Mouse (Mus musculus): ENCODE results near the gene Olfr9. TPM values are rescaled to one million over a fixed set of nuclear protein-coding genes. Genes with fewer than 3 reads are reported as not detected.

The Olfr9 gene
- total RNA-seq, 2 experiments from 2014 or later: not detected

DNA sequence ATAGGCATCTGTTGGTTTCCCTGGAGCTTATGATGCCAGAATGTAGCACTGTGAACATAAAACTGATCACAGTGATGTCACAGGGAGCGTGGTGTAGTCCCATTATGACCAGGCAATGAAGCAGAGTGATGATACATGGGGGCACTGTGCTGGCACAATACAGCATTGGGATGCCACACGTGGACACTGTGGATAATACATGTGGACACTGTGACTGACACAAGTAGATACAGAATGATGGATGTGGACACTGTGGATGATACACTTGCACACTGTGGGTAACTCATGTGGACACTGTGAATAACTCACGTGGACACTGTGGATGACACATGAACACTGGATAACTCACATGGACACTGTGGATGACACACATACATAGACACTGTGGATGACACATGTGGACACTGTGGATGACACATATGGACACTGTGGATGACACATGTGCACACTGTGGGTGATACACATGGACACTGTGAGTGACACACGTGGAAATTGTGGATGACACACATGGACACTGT is 7.4 kb downstream of the Olfr9 start:
- no peak for ATAC-seq (replicated peaks; ENCODE audit: poor library complexity)

DNA sequence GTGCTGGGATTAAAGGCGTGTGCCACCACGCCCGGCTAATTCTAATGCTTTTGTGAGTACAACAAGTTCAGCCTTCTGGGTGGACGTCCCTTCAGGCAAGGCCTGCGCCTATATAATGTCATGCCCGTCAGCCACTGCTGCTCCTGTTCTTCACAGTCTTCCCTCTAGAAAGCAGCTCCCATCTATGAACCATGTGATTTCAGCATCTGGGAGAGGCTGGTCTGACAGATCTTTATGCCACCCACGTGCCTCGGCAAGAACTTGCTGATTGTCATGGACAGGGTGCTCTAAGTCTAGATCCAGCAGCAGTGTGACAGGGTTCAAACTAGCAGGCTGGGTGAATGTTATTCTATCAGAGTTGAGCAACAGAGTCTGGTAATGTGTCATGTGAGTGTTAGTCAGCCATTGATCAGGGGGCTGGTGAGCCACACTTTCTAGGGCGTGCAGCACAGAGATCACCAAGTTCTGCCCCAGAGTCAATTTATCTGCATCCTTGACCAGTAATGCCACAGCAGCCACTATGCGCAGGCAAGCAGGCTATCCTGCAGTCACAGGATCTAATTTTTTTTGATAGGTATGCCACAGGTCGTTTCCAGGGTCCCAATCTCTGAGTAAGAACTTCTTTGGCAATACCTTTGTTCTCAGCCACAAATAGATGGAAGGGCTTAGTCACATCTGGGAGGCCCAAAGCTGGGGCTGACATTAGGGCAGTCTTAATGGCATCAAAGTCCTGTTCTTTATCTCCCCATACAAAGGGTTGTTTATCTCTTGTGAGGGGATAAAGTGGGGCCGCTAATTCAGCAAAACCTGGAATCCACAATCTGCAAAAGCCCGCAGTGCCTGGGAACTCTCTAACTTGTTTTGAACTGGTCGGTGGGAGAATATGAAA is 15.0 kb downstream of the Olfr9 start:
- ATAC-seq (replicated peaks; ENCODE audit: poor library complexity): no peak

DNA sequence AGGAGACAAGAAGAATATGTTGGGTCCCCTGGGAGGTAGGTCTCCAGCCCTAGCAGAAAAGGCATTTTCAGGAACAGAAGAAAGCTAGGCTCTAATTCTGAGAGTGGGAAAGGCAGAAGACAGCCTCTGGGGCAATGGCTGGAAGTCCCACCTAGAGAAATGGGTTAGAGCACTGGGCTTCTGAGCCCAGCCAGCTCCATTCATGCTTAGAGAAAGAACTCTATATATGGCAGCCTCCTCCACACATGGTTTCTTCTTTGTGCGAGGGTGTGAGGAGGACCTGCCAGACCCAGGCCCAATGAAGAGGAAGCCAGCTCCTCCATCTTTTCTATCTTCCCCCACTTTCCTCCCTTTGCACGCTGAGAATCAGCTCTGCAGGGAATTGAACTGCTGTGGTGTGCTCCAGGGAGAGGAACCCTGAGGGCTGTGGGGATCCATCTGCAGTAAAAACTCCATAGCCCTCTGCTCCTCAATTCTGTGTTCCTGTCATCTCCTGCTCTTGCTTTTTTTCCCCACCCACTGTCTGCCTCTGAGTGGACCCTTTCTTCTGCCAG is 21.1 kb downstream of the Olfr9 start, which contains the start of gene Olfr763:
Gene Olfr763 (plus strand): TSS at position 504 of the 554 bp plus-strand sequence.
- no peak for ATAC-seq (replicated peaks; ENCODE audit: poor library complexity)

DNA sequence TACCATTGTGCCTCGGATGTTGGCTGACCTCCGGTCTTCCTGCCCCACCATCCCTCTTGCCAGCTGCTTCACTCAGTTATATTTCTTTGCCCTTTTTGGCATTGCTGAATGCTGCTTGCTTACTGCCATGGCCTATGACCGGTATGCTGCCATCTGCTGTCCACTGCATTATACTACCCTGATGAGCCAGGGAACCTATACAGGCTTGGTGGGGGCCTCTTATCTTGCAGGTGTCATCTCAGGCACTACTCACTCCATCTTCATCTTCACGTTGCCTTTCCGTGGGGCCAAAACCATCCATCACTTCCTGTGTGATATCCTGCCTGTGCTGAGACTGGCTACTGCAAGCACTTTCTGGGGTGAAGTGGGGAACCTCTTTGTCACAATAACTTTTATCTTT is 22.3 kb downstream of the Olfr9 start:
- peak; percentile 95 for ATAC-seq (replicated peaks; ENCODE audit: poor library complexity)

DNA sequence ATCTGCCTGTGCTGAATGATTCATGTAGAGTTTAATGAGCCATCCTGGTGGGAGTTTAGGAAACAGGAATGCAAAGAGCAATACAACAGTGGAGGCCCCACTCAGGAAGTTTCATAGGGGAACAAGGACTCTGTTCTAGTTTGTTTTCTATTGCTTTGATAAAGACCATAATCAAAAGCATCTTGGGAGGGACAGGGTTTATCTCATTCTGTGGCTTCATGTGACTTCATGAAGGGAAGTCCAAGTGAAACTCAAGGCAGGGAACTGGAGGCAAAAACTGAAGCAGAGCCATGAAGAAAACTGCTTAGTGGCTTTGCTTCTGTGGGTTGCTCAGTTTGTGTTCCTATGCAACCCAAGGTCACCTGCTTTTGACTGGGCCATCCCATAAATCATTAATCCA is 25.2 kb downstream of the Olfr9 start:
- ATAC-seq (replicated peaks; ENCODE audit: poor library complexity): no peak

DNA sequence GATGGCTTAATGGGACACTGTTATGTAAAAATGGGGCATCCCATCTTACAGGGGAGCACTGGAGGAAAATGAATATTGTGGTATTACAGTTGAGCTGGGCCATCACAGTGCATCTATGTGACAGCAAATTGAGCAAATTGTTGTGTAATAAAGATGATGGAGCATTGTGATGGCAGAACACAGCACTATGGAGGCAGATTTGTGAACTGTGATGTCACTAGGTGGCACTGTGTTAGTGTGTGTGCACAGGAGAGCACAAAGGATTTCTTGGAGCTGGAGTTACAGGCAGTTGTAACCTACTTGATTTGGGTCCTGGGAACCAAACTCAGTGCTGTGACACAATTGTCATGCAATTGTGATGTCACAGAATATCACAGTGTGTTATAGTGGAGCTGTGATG is 34.1 kb downstream of the Olfr9 start:
- ATAC-seq (replicated peaks; ENCODE audit: poor library complexity): no peak

DNA sequence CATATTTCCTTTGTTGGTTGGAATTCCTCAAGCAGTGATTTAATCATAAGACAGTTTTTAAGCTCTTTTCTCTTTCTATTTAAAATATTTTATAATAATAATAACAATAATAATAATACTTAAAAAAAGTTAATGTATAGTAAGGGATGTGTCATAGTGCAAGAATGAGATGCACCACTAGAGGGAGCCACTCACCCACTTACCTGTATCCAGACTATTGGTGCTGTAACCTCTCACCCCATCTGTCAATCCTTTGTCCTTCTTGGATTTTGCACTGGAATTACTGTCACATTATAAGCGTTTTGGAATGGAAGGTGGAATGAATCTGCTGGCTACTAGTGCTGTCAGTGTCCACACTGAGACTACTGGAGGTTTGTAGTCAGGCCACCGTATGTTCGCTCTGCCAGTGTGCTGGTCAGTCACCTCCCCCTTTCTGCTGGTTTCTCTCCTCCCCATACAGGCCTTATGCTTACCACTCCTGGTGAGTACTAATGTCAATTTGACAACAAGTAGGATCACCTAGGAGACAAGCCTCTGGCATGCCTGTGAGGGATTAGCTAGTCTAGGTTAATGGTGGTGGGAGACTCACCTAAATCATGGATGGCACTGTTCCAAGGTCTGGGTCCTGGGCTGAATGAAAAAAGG is 36.9 kb downstream of the Olfr9 start:
- ATAC-seq (replicated peaks; ENCODE audit: poor library complexity): peak; percentile 91

DNA sequence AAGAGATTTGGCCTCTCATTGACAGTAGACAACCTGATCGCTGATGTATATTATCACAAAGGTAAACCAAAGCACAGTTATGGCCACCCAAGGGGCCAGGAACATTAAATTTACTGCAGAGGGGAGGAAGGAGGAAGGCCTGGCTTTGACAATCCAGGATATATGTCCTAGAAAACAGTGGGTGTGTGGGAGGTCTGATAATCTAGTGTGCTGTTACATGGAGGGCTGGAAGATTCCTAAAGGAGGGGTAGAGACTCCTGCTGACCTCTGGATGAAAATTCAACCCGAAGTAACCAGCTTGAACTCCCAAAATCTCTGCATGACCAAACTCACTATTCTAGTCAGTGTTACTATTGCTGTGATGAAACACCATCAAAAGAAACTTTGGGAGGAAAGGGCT is 39.1 kb downstream of the Olfr9 start:
- no peak for ATAC-seq (replicated peaks; ENCODE audit: poor library complexity)

DNA sequence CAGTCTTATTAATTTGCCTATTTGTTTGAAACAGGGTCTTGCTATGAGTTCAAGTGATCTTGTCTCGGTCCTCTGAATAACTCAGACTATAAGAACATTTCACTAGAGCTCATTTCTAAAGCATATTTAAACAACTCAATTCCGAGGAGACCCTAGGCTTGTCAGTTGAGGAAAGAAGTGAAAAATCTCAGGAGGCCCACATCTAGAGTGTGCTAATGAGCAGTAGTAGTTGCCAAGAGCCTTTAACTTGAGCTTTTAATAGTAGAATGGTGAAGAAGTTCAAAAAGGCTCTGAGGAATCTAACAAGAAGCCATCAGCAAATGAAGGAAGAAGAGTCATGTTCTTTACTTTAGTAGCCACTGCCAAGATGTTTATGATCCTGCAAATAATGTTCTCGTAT is 50.6 kb downstream of the Olfr9 start, which contains the start of gene Olfr764-ps1:
Gene Olfr764-ps1 (minus strand): TSS at position 101 of the 400 bp plus-strand sequence.
- ATAC-seq (replicated peaks; ENCODE audit: poor library complexity): no peak

Other genes starting within 250 kb of the Olfr9 start
- 9.6 and 13.0 TPM in 2 replicates for gene Dgka, start 244.6 kb upstream of the Olfr9 start, total RNA-seq (2015)
- 9.1 and 10.7 TPM in 2 replicates for gene Dgka, start 244.6 kb upstream of the Olfr9 start, total RNA-seq (2017)
- 36.6 and 37.7 TPM in 2 replicates for gene Pym1, start 241.5 kb upstream of the Olfr9 start, total RNA-seq (2015)
- gene Pym1, start 241.5 kb upstream of the Olfr9 start, total RNA-seq (2017): 38.9 and 53.4 TPM in 2 replicates
- gene Mmp19, start 198.5 kb upstream of the Olfr9 start, total RNA-seq (2015): 4.8 and 5.3 TPM in 2 replicates
- 12.8 and 15.5 TPM in 2 replicates for gene Mmp19, start 198.5 kb upstream of the Olfr9 start, total RNA-seq (2017)
- gene Dnajc14, start 185.4 kb upstream of the Olfr9 start, total RNA-seq (2015): 14.9 and 19.2 TPM in 2 replicates
- gene Dnajc14, start 185.4 kb upstream of the Olfr9 start, total RNA-seq (2017): 33.4 and 36.4 TPM in 2 replicates
- 5.5 and 7.2 TPM in 2 replicates for gene Tmem198b, start 185.1 kb upstream of the Olfr9 start, total RNA-seq (2015)
- 2.8 and 6.0 TPM in 2 replicates for gene Tmem198b, start 185.1 kb upstream of the Olfr9 start, total RNA-seq (2017)
- 245 and 268 TPM in 2 replicates for gene Sarnp, start 172.1 kb upstream of the Olfr9 start, total RNA-seq (2015)
- gene Sarnp, start 172.1 kb upstream of the Olfr9 start, total RNA-seq (2017): 250 and 268 TPM in 2 replicates
- gene Ormdl2, start 167.8 kb upstream of the Olfr9 start, total RNA-seq (2015): 58.1 and 62.7 TPM in 2 replicates
- gene Ormdl2, start 167.8 kb upstream of the Olfr9 start, total RNA-seq (2017): 65.6 and 105 TPM in 2 replicates
- 0.07 TPM in 1 of 2 replicates, not detected in the other for gene Gdf11, start 97.7 kb upstream of the Olfr9 start, total RNA-seq (2015)
- 0.34 TPM in 1 of 2 replicates, not detected in the other for gene Gdf11, start 97.7 kb upstream of the Olfr9 start, total RNA-seq (2017)
- 210 and 275 TPM in 2 replicates for gene Cd63, start 88.4 kb upstream of the Olfr9 start, total RNA-seq (2015)
- 143 and 180 TPM in 2 replicates for gene Cd63, start 88.4 kb upstream of the Olfr9 start, total RNA-seq (2017)
- 0.90 and 15.7 TPM in 2 replicates for gene Rdh5, start 66.5 kb upstream of the Olfr9 start, total RNA-seq (2015)
- gene Rdh5, start 66.5 kb upstream of the Olfr9 start, total RNA-seq (2017): 0.79 and 2.9 TPM in 2 replicates
- 103 and 133 TPM in 2 replicates for gene Bloc1s1, start 65.4 kb upstream of the Olfr9 start, total RNA-seq (2015)
- 65.7 and 106 TPM in 2 replicates for gene Bloc1s1, start 65.4 kb upstream of the Olfr9 start, total RNA-seq (2017)
- 0.15 TPM in 1 of 2 replicates, not detected in the other for gene Itga7, start 55.6 kb upstream of the Olfr9 start, total RNA-seq (2015)
- gene Itga7, start 55.6 kb upstream of the Olfr9 start, total RNA-seq (2017): not detected in 2 replicates
- not detected in 2 replicates for gene Mettl7b, start 28.4 kb upstream of the Olfr9 start, total RNA-seq (2015)
- not detected in 2 replicates for gene Mettl7b, start 28.4 kb upstream of the Olfr9 start, total RNA-seq (2017)
- gene Olfr763, start 21.4 kb downstream of the Olfr9 start, total RNA-seq (2015): not detected in 2 replicates
- gene Olfr763, start 21.4 kb downstream of the Olfr9 start, total RNA-seq (2017): not detected in 2 replicates
- not detected in 2 replicates for gene Olfr764-ps1, start 50.5 kb downstream of the Olfr9 start, total RNA-seq (2015)
- not detected in 2 replicates for gene Olfr764-ps1, start 50.5 kb downstream of the Olfr9 start, total RNA-seq (2017)
- not detected in 2 replicates for gene Olfr765, start 60.6 kb downstream of the Olfr9 start, total RNA-seq (2015)
- gene Olfr765, start 60.6 kb downstream of the Olfr9 start, total RNA-seq (2017): not detected in 2 replicates
- not detected in 2 replicates for gene Olfr766-ps1, start 79.5 kb downstream of the Olfr9 start, total RNA-seq (2015)
- not detected in 2 replicates for gene Olfr766-ps1, start 79.5 kb downstream of the Olfr9 start, total RNA-seq (2017)
- not detected in 2 replicates for gene Olfr767, start 93.5 kb downstream of the Olfr9 start, total RNA-seq (2015)
- gene Olfr767, start 93.5 kb downstream of the Olfr9 start, total RNA-seq (2017): not detected in 2 replicates
- not detected in 2 replicates for gene Olfr768, start 109.9 kb downstream of the Olfr9 start, total RNA-seq (2015)
- gene Olfr768, start 109.9 kb downstream of the Olfr9 start, total RNA-seq (2017): not detected in 2 replicates
- gene Olfr769, start 128.4 kb downstream of the Olfr9 start, total RNA-seq (2015): not detected in 2 replicates
- gene Olfr769, start 128.4 kb downstream of the Olfr9 start, total RNA-seq (2017): not detected in 2 replicates
- gene Olfr770, start 149.6 kb downstream of the Olfr9 start, total RNA-seq (2015): not detected in 2 replicates
- gene Olfr770, start 149.6 kb downstream of the Olfr9 start, total RNA-seq (2017): not detected in 2 replicates
- gene Olfr771, start 175.3 kb downstream of the Olfr9 start, total RNA-seq (2015): not detected in 2 replicates
- not detected in 2 replicates for gene Olfr771, start 175.3 kb downstream of the Olfr9 start, total RNA-seq (2017)
- gene Olfr772, start 188.5 kb downstream of the Olfr9 start, total RNA-seq (2015): not detected in 2 replicates
- not detected in 2 replicates for gene Olfr772, start 188.5 kb downstream of the Olfr9 start, total RNA-seq (2017)
- not detected in 2 replicates for gene Olfr773, start 198.0 kb downstream of the Olfr9 start, total RNA-seq (2015)
- gene Olfr773, start 198.0 kb downstream of the Olfr9 start, total RNA-seq (2017): not detected in 2 replicates
- not detected in 2 replicates for gene Olfr774, start 246.8 kb downstream of the Olfr9 start, total RNA-seq (2015)
- gene Olfr774, start 246.8 kb downstream of the Olfr9 start, total RNA-seq (2017): not detected in 2 replicates

Measured in megakaryocyte progenitor cell, adult 5-6 weeks (primary cell).